Mouse (Mus musculus) heart, adult 9 months (tissue): ENCODE data around the gene Sdad1.
A peak's percentile ranks its signal among the peaks of the same experiment; 100 is the strongest.
"Not testable (repeated sequence)": the region's sequence is repeated elsewhere in the genome, so short reads cannot be mapped to it uniquely, and the experiment has no call there.

Source experiments
- DNase-seq, 2 experiments: peaks; one replicate each; pipeline ENCODE4 v3.0.0; 2022; ENCODE audit warnings: low spot score in 2 of 2

Sdad1 gene

DNA sequence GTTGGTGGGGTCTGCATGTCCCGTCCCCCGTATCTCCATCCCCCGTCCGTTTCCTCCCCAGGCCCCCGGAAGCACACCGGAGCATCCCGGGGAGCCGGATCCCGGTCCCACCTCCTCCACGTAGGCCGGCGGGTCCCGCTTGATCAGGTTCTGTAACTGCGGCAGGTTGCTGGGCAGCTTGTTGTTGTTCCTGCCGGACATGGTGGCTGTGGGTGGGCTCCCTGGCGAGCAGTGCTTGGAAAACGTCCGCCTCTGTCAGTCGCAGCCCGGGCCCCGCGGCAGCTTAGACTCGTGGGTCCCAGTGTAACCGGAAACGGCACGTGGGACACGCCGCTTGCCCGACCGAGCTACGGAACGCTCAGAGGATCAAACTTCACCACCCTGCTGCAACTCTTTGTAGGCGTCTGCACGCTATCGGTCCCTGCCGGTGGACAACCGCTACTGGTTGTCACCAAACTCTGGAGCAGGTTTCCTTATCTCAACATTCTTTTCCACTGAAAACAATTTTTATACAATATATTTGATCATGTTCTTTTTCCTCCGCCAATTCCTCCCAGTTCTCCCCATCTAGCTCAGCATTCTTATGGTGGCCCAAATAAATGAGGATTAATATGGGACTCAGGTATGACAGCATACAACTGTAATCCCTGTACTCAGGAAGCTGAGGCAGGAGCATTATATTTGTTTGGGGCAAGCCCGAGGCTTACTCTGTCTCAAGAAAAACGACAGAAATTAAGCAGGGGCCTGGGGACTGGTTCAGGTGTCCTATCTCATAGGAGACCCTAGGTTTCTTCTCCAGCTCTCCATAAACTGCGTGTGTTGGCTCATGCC lies at the start of gene Sdad1:
TSS of gene Sdad1 (minus strand) at position 799 of the 831 bp plus-strand sequence.
- peak; percentile 93 to 94 for DNase-seq

DNA sequence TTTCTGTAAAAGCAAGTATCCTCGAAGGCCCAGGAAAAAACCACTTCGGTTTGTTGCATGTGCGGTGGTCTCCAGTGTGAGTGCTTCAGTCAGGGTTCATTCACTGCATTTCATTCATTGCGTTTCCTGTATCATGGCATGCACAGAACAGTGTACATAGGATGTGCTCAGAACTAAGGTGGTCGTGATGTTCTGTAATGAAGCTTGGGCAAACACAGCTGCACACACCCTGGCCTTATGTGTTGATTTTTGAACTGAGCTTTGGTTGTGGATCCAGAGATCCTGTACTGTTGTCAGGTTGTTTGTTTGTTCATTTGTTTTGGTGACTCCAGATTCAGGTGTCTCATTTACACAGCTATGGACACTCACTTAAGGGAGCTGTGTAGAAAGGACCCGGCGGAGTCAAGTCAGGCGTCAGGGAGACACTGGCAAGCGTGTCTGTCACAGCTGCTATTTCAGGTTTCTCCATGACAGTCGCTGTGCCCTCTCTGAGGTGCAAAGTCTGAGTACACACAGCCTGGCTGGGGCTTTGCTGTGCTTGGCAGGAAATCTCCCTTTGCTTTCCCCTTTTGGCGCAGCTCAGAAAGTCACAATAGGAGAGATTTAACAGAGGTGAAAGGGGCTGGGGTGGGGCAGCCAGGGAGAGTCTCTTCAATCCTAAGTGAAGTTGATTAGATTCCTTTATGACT lies 48.6 kb upstream of the Sdad1 start:
- DNase-seq: peak in 1 of 2 experiments; percentile 37

DNA sequence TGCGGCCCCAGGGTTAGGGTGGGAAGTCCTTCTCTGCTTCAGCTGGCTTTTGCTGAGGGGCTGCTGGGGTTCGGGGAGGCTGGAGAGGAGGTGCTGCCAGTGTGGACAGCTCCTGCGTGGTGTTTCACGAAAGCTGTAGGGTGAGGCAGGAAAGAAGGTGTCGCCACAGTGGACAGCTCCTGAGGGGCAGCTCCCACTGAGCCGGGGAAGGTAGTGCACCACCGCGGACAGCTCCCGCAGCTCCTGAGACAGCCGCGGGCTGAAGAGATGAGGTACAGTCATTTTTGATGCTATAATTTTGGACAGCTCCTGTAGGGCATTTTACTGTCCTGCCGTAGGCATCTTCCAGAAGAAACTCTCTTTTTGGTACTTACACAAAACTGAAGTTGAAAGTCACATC lies 47.8 kb upstream of the Sdad1 start:
- DNase-seq: no peak

DNA sequence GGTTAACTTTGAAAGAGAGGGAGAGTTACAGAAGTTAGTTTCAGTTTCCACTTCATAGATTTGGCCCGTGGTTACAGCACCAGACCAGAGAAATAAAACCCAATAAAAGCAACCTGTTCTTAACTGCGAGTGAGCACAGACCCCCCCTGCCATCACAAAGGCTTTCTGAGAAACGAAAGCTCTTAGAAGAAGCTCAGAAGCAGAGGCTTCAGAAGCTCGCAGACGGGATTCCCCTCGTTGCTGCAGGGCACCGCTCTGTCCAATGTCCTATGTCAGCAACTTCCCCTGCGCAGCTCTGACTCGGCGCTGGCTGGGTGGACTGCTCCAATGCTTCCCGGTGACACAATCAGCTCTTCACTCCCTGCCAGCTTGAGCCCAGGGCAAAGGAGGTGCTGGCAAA lies 43.2 kb upstream of the Sdad1 start:
- DNase-seq: peak; percentile 63 to 71

DNA sequence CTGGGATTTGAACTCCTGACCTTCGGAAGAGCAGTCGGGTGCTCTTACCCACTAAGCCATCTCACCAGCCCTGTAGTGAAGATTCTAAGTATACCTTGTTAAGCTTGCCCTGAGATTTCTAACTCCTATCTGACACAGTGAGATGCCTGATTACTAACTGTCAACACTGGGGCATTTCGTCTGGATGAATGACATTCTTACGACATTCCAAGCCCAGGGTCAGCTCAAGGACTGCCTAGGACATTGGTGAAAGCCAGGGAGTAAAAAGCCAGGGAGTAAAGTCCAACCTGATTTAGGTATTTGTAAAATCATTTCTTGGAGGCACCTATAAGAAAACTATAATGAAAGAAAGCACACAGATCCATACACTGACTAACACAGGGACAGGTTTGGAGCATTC lies 42.4 kb upstream of the Sdad1 start:
- not testable (repeated sequence) for DNase-seq

DNA sequence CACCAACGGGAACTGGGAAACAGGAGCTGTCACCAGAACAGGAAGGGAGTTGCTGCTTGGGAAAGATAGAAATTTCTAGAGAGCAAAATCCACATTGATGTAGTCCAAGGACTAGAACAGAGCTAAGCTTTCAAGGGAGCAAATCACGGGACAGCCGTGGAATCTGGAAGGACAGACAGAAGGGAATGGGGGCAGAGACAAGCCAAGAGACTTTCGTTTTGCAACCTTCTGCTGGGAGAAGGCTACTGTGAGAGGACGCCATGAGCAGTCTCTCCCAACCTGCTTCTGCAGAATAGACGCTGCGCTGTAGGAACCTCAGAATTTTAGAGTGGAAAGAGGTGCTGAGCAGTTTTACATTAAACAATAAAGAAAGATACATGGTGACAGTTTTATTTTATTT lies 39.5 kb upstream of the Sdad1 start:
- no peak for DNase-seq

DNA sequence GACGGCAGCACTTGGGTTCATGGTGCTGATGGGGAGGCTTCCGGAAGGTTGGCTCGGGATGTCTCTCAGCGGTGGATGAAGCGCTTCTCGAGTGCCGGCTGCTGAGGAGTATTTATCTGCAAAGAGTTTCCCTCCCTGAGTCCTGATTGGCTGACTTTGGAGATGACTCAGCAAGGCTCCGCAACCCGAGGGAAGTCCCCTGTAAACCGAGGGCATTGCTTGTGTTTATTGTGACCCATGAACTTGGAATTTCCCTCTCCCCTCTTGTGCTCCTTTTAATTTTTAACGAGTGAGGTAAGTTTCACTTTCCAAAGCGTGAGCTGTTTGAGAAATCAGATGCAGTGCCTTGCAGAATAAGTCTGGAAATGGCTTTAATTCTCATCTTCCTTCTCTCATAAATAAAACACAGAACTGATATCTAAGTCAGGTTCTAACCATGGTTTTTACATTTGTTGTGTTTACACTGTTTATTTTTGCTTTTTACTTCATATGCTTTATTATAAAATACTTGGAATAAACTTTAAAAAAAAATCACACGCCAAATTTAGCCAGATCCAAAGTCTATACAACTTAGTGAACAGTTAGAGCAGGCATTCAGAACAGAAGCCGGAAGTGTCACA lies 38.6 kb upstream of the Sdad1 start, which contains the start of gene Cxcl10:
TSS of gene Cxcl10 (minus strand) at position 96 of the 620 bp plus-strand sequence.
- peak; percentile 62 to 69 for DNase-seq

DNA sequence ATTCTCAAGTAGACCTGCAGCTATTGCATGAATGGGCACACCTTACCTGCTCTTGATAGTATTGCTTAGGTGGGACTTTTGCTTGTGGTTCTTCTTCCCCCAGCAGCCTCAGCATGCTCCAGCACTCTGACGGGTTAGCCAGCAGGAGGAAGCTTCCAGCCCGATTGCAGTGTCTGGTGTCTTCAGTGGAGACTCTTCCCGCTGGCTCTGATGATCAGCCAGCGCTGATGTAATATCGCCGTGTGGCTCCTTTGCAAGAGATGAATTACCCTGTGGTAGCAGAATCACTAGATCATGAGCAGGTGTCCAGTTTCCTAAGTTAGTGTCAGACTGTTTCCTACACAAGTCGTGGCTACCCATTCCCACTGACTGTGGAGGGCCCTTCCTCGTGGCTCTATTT lies 34.7 kb upstream of the Sdad1 start:
- DNase-seq: no peak

DNA sequence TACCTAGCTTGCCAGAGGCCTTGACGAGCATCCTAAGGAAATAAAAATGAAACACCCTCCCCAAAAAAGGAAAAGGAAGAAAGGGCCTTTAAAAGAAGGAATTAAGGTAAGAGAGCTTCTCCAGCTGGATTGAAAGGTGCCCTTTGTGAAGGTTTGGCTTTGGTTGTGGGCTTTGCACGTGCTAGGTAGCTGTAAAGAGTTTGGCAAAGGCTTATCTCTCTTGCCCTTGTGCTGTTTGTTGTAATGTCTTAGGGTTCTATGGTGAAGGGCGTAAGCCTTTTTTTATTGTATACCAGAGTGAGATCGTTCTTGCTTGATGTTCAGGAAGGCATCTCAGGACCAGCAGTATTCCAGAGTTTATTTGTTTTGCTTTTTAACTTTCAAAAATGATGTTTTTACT lies 30.3 kb upstream of the Sdad1 start:
- no peak for DNase-seq

DNA sequence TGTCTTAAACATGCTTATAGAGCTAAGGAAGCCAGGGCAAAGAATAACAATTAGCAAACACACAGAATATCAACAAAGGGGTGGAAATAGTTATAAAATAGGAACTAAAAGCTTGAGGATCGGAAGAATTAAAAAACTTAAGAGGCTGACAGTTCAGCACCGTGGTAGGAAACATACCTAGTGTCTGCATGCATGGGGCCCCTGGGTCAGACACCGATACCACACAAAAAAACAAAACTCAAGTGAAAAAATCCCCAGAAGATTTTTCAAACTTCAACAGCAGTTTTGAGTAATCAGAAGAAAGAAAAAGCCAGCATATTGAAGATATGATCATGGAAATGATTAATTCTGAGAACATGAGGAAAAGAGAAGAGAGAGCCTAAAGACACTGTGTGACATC lies 26.5 kb upstream of the Sdad1 start:
- DNase-seq: no peak

DNA sequence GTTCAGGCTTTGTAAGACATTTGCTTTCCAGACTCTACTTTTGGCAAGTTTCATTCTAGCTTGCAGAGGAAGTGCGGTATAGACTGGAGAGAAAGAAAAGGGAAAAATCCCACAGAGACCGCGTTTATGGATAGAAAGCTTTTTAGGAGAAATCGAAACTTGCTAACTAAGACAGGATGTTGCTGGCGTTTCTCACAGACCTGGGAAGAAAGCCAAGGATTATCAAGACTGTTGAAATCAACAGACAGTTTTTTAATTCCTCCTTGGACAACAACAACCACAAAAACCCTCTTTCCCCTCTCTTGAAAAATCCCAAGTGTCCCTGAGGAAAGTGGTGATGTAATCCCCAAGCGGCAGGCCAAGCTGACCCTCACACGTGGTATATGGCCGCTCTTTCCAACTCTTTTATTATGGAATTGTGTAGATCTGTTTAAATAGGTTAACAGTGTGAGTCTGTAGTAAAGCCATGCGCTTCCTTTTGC lies 22.1 kb upstream of the Sdad1 start:
- peak; percentile 80 to 83 for DNase-seq

DNA sequence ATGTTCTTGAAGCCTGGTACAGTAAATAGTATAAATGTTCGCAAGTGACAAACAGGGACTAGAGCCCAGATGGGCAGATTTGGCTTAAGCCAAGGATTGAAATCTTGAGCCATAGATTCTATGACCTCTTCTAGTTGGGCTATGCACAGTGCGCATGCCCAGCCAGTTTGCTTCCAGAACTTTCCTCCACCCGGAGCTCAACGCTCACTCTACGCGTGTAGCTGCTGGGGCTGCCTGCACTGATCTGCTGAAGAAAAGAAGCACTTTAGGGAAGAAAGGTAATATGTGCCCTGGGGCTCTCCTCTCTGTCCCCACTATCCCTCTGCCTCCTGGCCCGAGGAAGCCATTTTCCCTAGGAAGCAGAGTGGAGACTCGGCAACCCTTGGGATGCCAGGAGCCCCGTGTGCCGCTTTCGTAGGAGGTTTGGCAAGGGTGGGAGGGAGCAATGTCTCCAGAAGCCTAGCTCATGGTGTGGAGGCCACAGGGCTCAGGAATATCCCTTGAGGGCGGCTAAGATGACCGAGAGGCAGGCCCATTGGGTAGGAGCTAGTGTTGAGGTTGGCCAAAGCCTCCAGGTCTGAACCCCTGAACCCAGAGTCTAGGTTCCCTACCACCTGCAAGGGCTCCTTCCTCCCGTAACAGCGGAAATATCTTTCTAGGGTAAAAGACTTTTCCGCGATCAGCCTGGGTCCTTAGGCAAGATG lies 21.5 kb upstream of the Sdad1 start, which contains the start of gene Art3:
TSS of gene Art3 (plus strand) at position 193 of the 704 bp plus-strand sequence.
- DNase-seq: no peak

DNA sequence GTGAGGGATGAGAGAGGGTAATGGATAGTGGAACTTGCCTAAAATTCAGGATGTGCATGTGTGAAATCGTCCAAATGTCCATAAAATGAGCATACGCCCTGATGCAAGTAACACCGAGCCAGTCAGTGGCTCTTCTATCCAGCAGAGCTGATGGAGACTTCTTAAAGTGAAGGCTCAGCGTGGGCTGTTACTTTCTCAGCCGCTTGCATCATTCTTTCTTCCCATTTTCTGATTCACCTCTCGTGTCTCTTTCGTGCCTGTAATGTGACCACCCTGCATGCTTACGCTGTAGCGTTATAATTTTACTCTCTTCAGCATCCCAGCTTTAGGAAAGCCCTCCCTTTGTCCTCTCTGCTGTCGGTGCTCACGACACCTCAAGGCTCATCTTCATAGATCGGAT lies 20.8 kb upstream of the Sdad1 start:
- DNase-seq: no peak

DNA sequence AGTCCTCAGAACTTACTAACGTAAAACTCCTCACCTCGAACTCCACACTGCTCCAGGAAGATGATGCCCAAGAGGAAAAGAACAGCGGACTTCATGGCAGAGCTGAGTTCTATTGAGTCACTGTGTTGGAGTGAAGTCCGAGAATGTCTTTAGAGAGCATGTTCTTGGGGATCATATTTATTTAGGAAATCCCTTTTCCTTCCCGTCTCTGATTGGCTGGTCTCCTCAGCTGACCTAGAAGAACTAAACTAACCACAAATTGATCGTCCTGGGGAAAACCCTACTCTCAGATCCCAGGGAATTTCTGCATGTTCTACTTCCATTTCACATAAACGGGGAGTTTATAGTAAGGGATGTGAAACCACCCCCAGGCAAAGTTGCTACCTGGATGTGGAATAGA lies 17.6 kb upstream of the Sdad1 start, which contains the start of gene Cxcl9:
TSS of gene Cxcl9 (minus strand) at position 151 of the 400 bp plus-strand sequence.
- DNase-seq: no peak

DNA sequence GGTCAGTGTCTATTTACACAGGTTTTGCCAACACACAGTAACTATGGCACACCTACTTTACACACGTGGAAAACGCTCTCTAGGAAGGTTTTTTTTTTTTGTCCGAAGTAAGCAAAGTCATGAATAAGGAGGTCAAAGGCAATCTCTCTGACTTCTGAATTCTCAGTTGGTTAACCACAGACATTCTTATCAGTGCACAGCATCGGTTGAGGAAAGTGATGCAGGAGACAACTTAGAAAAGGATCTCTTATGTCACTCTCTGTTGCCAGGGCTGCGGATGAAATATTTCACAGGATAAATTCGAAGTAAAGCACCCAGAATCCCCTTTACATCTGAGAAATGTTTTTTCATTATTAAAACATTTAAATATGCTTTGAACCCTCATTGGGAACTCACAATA lies 17.1 kb upstream of the Sdad1 start:
- DNase-seq: no peak

DNA sequence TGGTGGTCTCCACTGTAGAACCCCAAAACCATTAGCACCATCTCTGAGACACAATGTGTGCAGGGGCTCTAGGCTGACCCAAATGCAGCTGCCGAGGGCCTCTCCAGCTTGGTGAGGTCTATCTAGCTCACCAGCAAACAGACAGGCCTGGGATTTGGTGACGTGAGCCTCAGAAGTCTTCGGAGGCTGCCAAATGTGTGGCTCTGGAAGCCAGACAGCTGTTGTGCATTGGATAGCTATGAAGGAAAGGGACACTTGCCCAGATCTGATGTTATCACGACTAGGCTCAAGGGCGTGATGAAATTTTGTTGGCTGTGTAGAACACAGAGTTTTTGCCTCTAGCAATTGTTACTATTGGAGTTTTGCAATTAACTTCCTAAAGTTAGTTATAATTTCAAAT lies 13.0 kb upstream of the Sdad1 start:
- peak; percentile 80 to 88 for DNase-seq

DNA sequence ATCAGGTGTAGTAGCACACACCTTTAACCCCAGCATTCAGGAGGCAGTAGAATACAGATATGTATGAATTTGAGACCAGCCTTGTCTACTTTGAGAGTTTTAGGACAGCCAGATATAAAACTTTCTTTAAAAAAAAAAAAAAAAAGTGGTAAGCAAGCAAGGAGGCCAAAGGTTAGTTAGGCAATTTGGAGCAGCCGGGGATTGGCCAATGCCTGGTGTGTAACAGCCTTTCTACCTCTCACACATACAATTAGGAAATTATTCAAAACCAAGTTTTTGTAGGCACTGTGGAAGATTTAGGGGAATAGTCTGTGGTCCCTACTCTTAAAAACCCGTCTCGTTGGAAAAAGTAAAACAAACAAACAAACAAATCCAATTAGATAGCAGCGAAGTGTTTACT lies 12.3 kb upstream of the Sdad1 start:
- DNase-seq: no peak

DNA sequence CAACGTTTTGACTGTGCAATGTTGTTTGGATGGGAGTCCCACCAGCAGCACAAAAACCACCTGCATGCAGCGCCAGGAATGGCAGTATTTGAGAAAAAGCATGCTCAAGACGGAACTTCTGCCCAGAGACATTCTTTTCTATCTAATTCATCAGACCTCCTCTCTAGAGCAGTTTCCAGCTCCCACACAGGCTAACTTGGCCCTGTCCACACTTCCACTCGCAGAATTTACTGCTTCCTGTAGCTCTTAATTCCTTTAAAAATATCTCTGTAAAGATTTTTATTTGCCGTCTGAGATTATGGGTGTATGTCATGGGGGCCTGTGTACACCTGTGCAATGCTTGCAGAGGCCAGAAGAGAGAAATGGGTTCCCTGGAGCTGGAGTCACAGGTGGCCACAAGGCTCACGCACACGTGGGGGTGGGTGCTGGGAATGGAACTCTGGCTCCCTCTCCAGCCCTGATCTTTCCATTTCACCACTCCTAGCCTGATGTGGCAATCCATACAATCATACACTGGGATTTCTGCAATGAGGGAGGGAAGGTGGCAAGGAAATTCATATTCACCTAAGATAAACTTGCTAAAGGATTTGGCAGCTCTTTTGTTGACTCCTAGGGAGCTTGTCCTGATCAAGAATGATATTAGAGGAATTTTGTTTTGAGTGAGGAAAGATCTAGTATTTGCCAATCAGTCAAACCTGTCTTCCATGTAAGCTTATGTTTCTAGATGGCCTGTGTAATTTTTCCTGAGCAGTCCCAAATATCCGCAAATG lies 11.5 kb upstream of the Sdad1 start:
- DNase-seq: no peak

DNA sequence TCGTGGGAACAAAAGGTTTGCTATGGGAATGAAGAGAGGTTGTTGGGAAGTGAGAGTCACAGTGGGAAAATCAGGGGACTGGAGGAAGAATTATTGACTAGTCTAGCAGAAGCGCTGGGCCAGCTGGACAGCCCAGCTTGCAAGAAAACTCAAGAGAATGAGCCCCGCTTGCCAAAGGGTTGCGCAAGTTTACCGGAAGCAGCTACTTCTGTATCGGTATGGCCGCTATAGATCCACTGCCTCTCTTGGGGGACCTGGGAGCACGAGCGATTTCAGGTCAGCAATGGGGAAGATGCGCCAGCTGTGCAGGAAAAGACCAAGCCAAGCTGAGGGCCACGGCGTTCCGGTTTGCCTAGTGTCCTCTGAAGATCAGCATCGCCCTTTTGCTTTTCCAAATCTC lies 8.3 kb upstream of the Sdad1 start:
- no peak for DNase-seq

DNA sequence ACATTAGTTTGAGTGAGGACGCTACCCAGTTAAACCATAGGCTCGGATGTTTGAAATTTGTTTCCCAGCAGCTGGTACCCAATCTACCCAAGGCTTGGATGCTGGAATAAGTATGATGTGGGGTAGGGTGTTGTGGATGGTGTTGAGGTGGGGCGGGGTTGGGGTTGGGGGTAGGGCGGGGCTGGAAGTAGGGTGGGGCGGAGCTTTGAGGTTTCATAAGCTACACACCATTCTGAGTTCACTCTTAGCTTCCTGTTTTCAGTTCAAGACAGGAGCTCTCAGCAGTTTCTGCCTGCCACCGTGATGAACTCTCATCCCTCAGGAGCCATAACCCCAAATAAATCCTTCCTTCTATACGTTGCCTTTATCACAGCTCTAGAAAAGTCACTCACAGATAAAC lies 7.8 kb upstream of the Sdad1 start:
- no peak for DNase-seq

DNA sequence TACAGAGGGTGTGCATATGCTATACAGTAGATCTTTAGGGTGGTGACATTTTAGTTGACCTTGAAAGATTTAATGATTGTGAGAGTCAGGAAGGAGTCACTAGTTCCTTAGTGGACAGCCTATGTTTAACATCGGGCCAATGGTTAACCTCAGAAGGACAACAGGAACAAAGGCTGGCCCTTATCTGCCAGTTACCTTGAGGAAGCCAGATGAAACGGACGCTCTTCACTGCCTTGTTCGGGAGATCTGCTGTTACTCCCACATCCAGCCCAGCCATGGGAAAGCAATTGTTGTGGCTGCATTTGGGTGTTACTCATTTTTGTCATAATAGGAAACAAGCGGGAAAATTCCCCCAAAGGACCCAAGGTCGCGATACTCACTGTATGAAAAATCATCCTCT lies 3.5 kb upstream of the Sdad1 start:
- DNase-seq: no peak
